Mouse (Mus musculus) liver, adult 2 months (tissue): Measurements from ENCODE around the gene Ssbp4. TPM values are rescaled to one million over a fixed set of nuclear protein-coding genes. Genes with fewer than 3 reads are reported as not detected.

ENCODE experiments used
- DNase-seq: peaks from one replicate; pipeline ENCODE4 v3.0.0-alpha.2; 2011; ENCODE audit warnings: low read depth, low spot score; ENCODE audit errors: extremely low read depth
- H3K27ac ChIP-seq: fragments of 200-500 bp; replicated peaks from 2 replicates; pipeline ENCODE4 v1.5.1; 2012; ENCODE audit warnings: low read depth, mild to moderate bottlenecking, control low read depth, inconsistent platforms, low read length; ENCODE audit not compliant: insufficient read depth
- H3K27me3 ChIP-seq: fragments of 200-500 bp; 2 replicates; pipeline ENCODE4 v1.6.1; 2012; ENCODE audit warnings: mild to moderate bottlenecking, moderate library complexity, low read length, inconsistent platforms; ENCODE audit not compliant: control insufficient read depth, insufficient read depth
- H3K36me3 ChIP-seq: fragments of 200-500 bp; 2 replicates; pipeline ENCODE4 v1.6.1; 2012; ENCODE audit warnings: low read length, inconsistent platforms; ENCODE audit not compliant: control insufficient read depth, insufficient read depth
- H3K4me1 ChIP-seq: fragments of 200-500 bp; 2 replicates; pipeline ENCODE4 v1.6.1; 2011; ENCODE audit warnings: low read length; ENCODE audit not compliant: control insufficient read depth, insufficient read depth
- H3K4me3 ChIP-seq: fragments of 200-500 bp; 2 replicates; pipeline ENCODE4 v1.5.1; 2011; ENCODE audit warnings: low read depth, mild to moderate bottlenecking, control low read depth, low read length, moderate library complexity; ENCODE audit not compliant: insufficient read depth
- H3K79me2 ChIP-seq: fragments of 200-500 bp; 2 replicates; pipeline ENCODE4 v1.6.1; 2012; ENCODE audit warnings: inconsistent platforms, mild to moderate bottlenecking, low read length, moderate library complexity; ENCODE audit not compliant: control insufficient read depth, insufficient read depth
- H3K9ac ChIP-seq: fragments of 200-500 bp; 2 replicates; pipeline ENCODE4 v1.6.1; 2012; ENCODE audit warnings: low read depth, mild to moderate bottlenecking, control low read depth, inconsistent platforms, low read length
- CTCF ChIP-seq: fragments of 200-500 bp; IDR thresholded peaks from 2 replicates; pipeline ENCODE4 v1.5.1; 2011; ENCODE audit warnings: low read depth, low read length, control low read depth
- POLR2A ChIP-seq: fragments of 200-500 bp; IDR thresholded peaks from 2 replicates; pipeline ENCODE4 v1.6.1; 2011; ENCODE audit warnings: low read length, control low read depth; ENCODE audit not compliant: insufficient read depth; ENCODE audit errors: extremely low read depth
- WGBS: fragments of 180-500 bp; shearing (Covaris S2); methylation state at CpG from one replicate; pipeline ENCODE4 v1.1.7; 2018; 5-methylcytosine and 5-hydroxymethylcytosine counted together
- polyA plus RNA-seq: library from polyadenylated mRNA; depleted of rRNA; stranded (reverse); fragments of >200 nt; gene quantifications from 2 replicates; pipeline ENCODE4 v1.2.3, GENCODE M21; 2012
- total RNA-seq: library from RNA; depleted of rRNA; stranded (reverse); fragments of >200 nt; gene quantifications from 2 replicates; pipeline ENCODE4 v1.2.3, GENCODE M21; 2014

Ssbp4 gene
- total and polyA plus RNA-seq, 2 experiments = 2.3 to 16.4 TPM

GRCm38 (mm10) chr8:70598722-70599121 lies 9.9 kb downstream of the Ssbp4 start:
- no peaks in the 10 kb centered on the region for H3K27me3 ChIP-seq
- 51% methylated on average over 10 of the region's 10 CpGs for WGBS
- no peaks in the 10 kb centered on the region for H3K36me3 ChIP-seq
- peaks cover 4% of the 10 kb centered on the region; the same call in 1 of the 2 replicates for H3K4me1 ChIP-seq
- TF ChIP-seq POLR2A = no peak
- TF ChIP-seq CTCF = no peak
- H3K9ac ChIP-seq = no peak overlapping the region
- H3K27ac ChIP-seq = no peak overlapping the region
- H3K79me2 ChIP-seq = no peaks in the 10 kb centered on the region
- no peak for DNase-seq
- no peak overlapping the region for H3K4me3 ChIP-seq

- Histone ChIP-seq H3K4me1 (peaks cover 5% of the 10 kb centered on the region; the same call in 1 of the 2 replicates), H3K9ac (no peak overlapping the region), H3K4me3 (no peak overlapping the region), H3K36me3 (no peaks in the 10 kb centered on the region), H3K27me3 (no peaks in the 10 kb centered on the region), H3K79me2 (no peaks in the 10 kb centered on the region), H3K27ac (no peak overlapping the region)
- WGBS = 20% methylated on average over 29 of the region's 29 CpGs
- peak; percentile 43 for DNase-seq
- no peak for TF ChIP-seq POLR2A
- TF ChIP-seq CTCF = peak; percentile 85
Observed at GRCm38 (mm10) chr8:70598283-70598682, 10.4 kb downstream of the Ssbp4 start.

DNA sequence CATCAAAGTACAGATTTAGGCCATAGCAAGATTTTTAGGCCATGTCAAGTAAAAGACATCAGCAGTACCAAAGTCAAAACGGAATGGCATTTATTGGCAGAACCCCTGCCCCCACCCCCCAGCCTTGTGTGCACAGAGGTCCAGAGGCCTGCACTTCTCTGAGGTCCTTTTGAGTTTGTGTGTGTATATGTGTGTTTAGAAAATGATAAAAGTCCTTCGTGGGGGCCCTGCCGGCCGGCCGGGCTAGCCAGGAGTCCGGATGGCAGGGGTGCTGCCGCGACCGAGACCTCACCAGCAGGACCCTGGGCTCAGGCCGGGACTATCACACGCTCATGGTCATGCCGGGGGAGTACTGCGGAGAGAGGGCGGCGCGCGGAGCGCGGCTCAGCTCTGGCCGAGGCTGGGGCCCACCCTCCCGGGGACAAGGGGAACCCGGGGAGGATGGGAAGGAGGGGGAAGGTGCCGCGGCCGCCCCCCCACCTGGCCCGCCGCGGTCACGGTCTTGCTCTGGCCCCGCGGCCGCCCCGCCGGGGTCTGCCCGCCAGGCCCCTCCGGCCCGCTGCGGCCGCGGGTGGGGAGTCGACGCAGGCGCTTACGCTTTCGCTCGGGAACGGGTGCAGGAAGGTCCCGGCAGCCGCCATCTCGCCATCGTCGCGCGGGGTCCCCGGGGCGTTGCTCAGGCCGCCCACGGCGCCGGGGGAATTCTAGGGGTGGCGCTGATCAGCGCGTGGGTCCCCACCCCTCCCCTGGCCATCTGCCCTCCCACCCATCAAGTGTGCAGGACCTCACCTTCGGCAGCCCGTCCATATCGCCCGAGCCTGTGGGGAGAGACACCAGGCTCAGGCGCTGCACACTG lies 11.0 kb downstream of the Ssbp4 start:
- Histone ChIP-seq H3K27ac (no peak overlapping the region), H3K4me3 (no peak overlapping the region; the same call in 1 of the 2 replicates), H3K27me3 (no peaks in the 10 kb centered on the region), H3K79me2 (no peaks in the 10 kb centered on the region), H3K9ac (no peak overlapping the region), H3K36me3 (no peaks in the 10 kb centered on the region), H3K4me1 (peaks cover 11% of the 10 kb centered on the region)
- no peak for DNase-seq
- TF ChIP-seq POLR2A (no peak), CTCF (no peak)
- WGBS = 43% methylated on average over 68 of the region's 68 CpGs

- H3K27me3 ChIP-seq = no peaks in the 10 kb centered on the region
- no peaks in the 10 kb centered on the region for H3K36me3 ChIP-seq
- H3K4me3 ChIP-seq = no peak overlapping the region
- no peak for TF ChIP-seq POLR2A
- H3K27ac ChIP-seq = no peak overlapping the region
- WGBS = 97% methylated on average over 17 of the region's 17 CpGs
- H3K4me1 ChIP-seq = peaks cover 15% of the 10 kb centered on the region
- DNase-seq = no peak
- no peaks in the 10 kb centered on the region for H3K79me2 ChIP-seq
- H3K9ac ChIP-seq = no peak overlapping the region
Observed at GRCm38 (mm10) chr8:70596775-70597416, 11.8 kb downstream of the Ssbp4 start.

- DNase-seq = no peak
- Histone ChIP-seq H3K9ac (no peak overlapping the region), H3K79me2 (no peaks in the 10 kb centered on the region), H3K4me1 (peaks cover 17% of the 10 kb centered on the region), H3K27ac (no peak overlapping the region), H3K36me3 (peaks cover 4% of the 10 kb centered on the region; the same call in 1 of the 2 replicates), H3K4me3 (no peak overlapping the region), H3K27me3 (no peaks in the 10 kb centered on the region)
- WGBS = 98% methylated on average over 18 of the region's 18 CpGs
- TF ChIP-seq POLR2A (no peak), CTCF (no peak)
Observed at GRCm38 (mm10) chr8:70596216-70596615, 12.5 kb downstream of the Ssbp4 start.
